Mouse (Mus musculus) heart, adult 2 months (tissue): Measurements from ENCODE around the gene Tlr12.
"Not testable (repeated sequence)": the region's sequence is repeated elsewhere in the genome, so short reads cannot be mapped to it uniquely, and the experiment has no call there.

Experiments
- CTCF ChIP-seq: fragments of 200-600 bp; IDR thresholded peaks from 2 replicates; pipeline ENCODE4 v1.8.1; 2022; ENCODE audit warnings: antibody characterized with exemption, mild to moderate bottlenecking, moderate library complexity
- POLR2A ChIP-seq: fragments of 200-500 bp; IDR thresholded peaks from 2 replicates; pipeline ENCODE4 v1.6.1; 2011; ENCODE audit warnings: mild to moderate bottlenecking, low read depth, low read length, control low read depth; ENCODE audit not compliant: insufficient read depth

GRCm38 (mm10) chr4:128611726-128612125 lies 6.7 kb downstream of the Tlr12 start:
- TF ChIP-seq CTCF, POLR2A: not testable (repeated sequence)
